Mouse (Mus musculus): ENCODE measurements around the gene 4632433K11Rik. TPM values are rescaled to one million over a fixed set of nuclear protein-coding genes. Genes with fewer than 3 reads are reported as not detected.

Gene 4632433K11Rik
- polyA plus RNA-seq, 1 experiment from 2014 or later, result not detected

DNA sequence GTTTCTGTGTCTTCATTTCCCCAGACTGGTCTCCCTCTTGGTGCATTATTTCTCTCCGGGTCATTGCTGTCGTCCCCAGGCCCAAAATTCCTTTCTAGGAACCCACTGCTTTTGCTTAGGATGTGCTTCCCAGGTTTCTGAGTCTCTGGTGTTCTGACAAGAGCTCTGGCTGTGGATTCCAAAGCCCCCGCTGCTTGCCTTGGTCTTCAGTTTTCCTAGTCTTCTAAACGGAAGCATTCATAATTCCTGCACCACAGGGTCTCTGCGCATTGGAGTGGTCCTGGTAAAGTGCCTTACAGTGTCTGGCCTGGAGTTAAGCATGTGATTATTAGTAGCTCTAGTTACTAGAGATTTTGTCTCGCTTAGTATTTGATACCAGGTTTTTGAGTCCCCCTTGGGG is 46.9 kb downstream of the 4632433K11Rik start:
- Histone ChIP-seq H3K9ac (replicated peaks) (peak overlapping the region; percentile 96), H3K4me2 (replicated peaks) (peak overlapping the region; percentile 95), H3K9me3 (no peaks in the 10 kb centered on the region), H3K4me3 (replicated peaks) (peak overlapping the region; percentile 98), H3K27ac (peak overlapping the region; percentile 90; the same call in 1 of the 2 replicates), H3K36me3 (peaks cover 53% of the 10 kb centered on the region), H3K27me3 (no peaks in the 10 kb centered on the region), H3K4me1 (replicated peaks) (peaks cover 28% of the 10 kb centered on the region)
- ATAC-seq, result no peak
- WGBS, result 20% methylated on average over 6 of the region's 6 CpGs

DNA sequence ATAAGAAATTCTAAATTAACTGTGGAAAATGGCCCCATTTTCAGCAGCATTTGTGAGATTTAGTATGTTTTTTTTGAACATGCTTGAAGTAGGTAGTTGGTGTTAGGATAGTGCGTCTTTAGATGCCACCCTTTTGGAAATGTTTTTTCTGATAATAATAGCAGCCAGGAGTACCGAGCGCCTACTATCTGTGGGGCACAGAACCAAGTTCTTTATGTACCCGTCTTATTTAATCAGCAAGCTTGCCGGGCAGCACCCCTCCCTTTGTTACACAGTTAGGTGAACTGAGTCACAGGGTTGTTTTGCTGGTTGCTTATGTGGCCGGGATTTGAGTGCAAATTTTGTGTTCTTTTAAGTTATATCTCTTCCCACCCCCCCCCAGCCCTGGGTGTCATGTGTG is 47.3 kb downstream of the 4632433K11Rik start:
- peaks cover 54% of the 10 kb centered on the region for H3K36me3 ChIP-seq
- 75% methylated on average over 6 of the region's 6 CpGs for WGBS

DNA sequence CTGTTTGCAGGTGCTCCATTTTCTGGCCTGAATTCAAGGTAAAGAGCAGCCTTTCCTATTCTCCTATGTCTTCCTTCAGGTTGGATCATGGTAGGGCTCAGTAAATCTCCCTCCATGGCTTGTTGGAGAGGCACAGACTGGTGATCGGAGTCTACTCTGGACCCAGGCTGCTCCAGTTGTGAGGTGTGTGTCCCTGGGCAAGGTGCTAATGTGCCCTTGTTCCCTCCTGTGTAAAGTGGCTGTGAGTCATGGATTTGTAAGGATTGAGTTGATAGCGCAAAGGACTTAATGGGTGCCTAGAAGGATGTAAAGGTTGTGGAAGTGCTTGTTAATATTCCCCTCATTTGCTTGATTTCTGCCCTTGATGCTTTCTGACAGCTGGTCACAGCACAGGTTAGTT is 48.0 kb downstream of the 4632433K11Rik start:
- H3K36me3 ChIP-seq, result peaks cover 51% of the 10 kb centered on the region

More for the DNA sequence above, 47.3 kb downstream of the 4632433K11Rik start:
- H3K27me3 ChIP-seq, result no peaks in the 10 kb centered on the region
- H3K9ac ChIP-seq (replicated peaks), result peak overlapping the region; percentile 96
- no peak overlapping the region for H3K27ac ChIP-seq
- H3K4me3 ChIP-seq (replicated peaks), result peak overlapping the region; percentile 98
- no peaks in the 10 kb centered on the region for H3K9me3 ChIP-seq
- H3K4me2 ChIP-seq (replicated peaks), result peak overlapping the region; percentile 95
- peaks cover 28% of the 10 kb centered on the region for H3K4me1 ChIP-seq (replicated peaks)
- ATAC-seq, result no peak

DNA sequence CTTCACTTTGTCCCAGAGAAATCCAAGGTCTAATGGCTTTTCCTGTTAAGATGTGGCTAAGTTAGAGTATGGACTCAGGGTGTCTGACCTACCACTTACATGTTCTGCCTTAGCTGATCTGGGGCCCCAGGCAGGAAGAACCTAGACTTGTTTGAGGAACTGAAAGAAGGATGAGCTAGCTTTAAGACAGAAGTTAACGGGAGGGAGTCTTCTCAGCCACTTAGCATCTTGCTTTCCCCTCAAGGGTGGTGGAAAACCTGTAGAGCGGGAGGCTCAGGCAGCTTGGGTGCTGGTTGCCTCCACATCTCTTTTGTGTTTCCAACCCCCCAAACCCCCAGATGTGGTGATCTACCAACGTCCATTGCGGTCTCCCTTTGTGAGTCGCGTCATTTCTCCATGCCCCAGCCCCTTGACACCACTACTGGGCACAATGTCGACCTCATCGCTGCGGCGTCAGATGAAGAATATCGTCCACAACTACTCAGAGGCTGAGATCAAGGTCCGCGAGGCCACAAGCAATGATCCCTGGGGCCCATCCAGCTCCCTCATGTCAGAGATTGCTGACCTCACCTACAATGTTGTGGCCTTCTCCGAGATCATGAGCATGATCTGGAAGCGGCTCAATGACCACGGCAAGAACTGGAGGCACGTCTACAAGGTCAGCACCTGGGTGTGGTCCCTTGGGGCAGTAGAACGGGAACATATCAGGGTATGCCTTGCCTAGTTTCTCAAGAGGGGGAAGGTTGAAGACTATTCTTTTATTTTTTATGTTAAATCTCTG is 49.6 kb downstream of the 4632433K11Rik start:
- H3K4me1 ChIP-seq (replicated peaks), result peaks cover 28% of the 10 kb centered on the region
- H3K9ac ChIP-seq (replicated peaks), result no peak overlapping the region
- peaks cover 51% of the 10 kb centered on the region for H3K36me3 ChIP-seq
- ATAC-seq, result no peak
- no peak overlapping the region for H3K27ac ChIP-seq
- no peaks in the 10 kb centered on the region for H3K27me3 ChIP-seq
- WGBS, result 94% methylated on average over 18 of the region's 18 CpGs
- H3K4me3 ChIP-seq (replicated peaks), result no peak overlapping the region
- H3K9me3 ChIP-seq, result no peaks in the 10 kb centered on the region
- no peak overlapping the region for H3K4me2 ChIP-seq (replicated peaks)

More for the DNA sequence above, 48.0 kb downstream of the 4632433K11Rik start:
- H3K4me1 ChIP-seq (replicated peaks), result peaks cover 28% of the 10 kb centered on the region
- no peaks in the 10 kb centered on the region for H3K9me3 ChIP-seq
- WGBS, result 98% methylated on average over 2 of the region's 2 CpGs
- H3K9ac ChIP-seq (replicated peaks), result no peak overlapping the region
- H3K4me2 ChIP-seq (replicated peaks), result peak overlapping the region; percentile 95
- no peaks in the 10 kb centered on the region for H3K27me3 ChIP-seq
- no peak overlapping the region for H3K27ac ChIP-seq
- H3K4me3 ChIP-seq (replicated peaks), result peak overlapping the region; percentile 0; the same call in 1 of the 2 replicates
- ATAC-seq, result no peak

Other genes with a start within 250 kb of the 4632433K11Rik start
- gene Tmem238, start 244.5 kb upstream of the 4632433K11Rik start, polyA plus RNA-seq (2015; fragmentation: Nextera tagmentation; extraction: Ambion mirVana), result 2.5 and 3.0 TPM in 2 replicates
- gene Rpl28, start 241.2 kb upstream of the 4632433K11Rik start, polyA plus RNA-seq (2015; fragmentation: Nextera tagmentation; extraction: Ambion mirVana), result 224 and 265 TPM in 2 replicates
- gene Ube2s, start 221.5 kb upstream of the 4632433K11Rik start, polyA plus RNA-seq (2015; fragmentation: Nextera tagmentation; extraction: Ambion mirVana), result 281 and 301 TPM in 2 replicates
- 8.8 and 9.7 TPM in 2 replicates for gene Shisa7, start 189.4 kb upstream of the 4632433K11Rik start, polyA plus RNA-seq (2015; fragmentation: Nextera tagmentation; extraction: Ambion mirVana)
- gene Isoc2b, start 163.9 kb upstream of the 4632433K11Rik start, polyA plus RNA-seq (2015; fragmentation: Nextera tagmentation; extraction: Ambion mirVana), result 3.3 and 5.3 TPM in 2 replicates
- 0.43 and 0.65 TPM in 2 replicates for gene Isoc2a, start 157.0 kb upstream of the 4632433K11Rik start, polyA plus RNA-seq (2015; fragmentation: Nextera tagmentation; extraction: Ambion mirVana)
- gene Gm36210, start 127.6 kb upstream of the 4632433K11Rik start, polyA plus RNA-seq (2015; fragmentation: Nextera tagmentation; extraction: Ambion mirVana), result 0.31 and 0.32 TPM in 2 replicates
- gene Zfp628, start 118.9 kb upstream of the 4632433K11Rik start, polyA plus RNA-seq (2015; fragmentation: Nextera tagmentation; extraction: Ambion mirVana), result 4.3 and 4.4 TPM in 2 replicates
- 29.5 and 31.1 TPM in 2 replicates for gene Nat14, start 112.1 kb upstream of the 4632433K11Rik start, polyA plus RNA-seq (2015; fragmentation: Nextera tagmentation; extraction: Ambion mirVana)
- 0.88 and 0.98 TPM in 2 replicates for gene Ssc5d, start 108.3 kb upstream of the 4632433K11Rik start, polyA plus RNA-seq (2015; fragmentation: Nextera tagmentation; extraction: Ambion mirVana)
- gene Sbk2, start 69.7 kb upstream of the 4632433K11Rik start, polyA plus RNA-seq (2015; fragmentation: Nextera tagmentation; extraction: Ambion mirVana), result 0.12 and 0.13 TPM in 2 replicates
- gene Sbk3, start 63.0 kb upstream of the 4632433K11Rik start, polyA plus RNA-seq (2015; fragmentation: Nextera tagmentation; extraction: Ambion mirVana), result 0.10 and 0.13 TPM in 2 replicates
- 65.2 and 68.4 TPM in 2 replicates for gene Zfp579, start 38.0 kb upstream of the 4632433K11Rik start, polyA plus RNA-seq (2015; fragmentation: Nextera tagmentation; extraction: Ambion mirVana)
- gene Zfp524, start 19.7 kb upstream of the 4632433K11Rik start, polyA plus RNA-seq (2015; fragmentation: Nextera tagmentation; extraction: Ambion mirVana), result 8.6 and 8.9 TPM in 2 replicates
- gene Fiz1, start 19.4 kb upstream of the 4632433K11Rik start, polyA plus RNA-seq (2015; fragmentation: Nextera tagmentation; extraction: Ambion mirVana), result 42.0 and 51.1 TPM in 2 replicates
- 0.89 and 1.3 TPM in 2 replicates for gene Gm44973, start 18.6 kb upstream of the 4632433K11Rik start, polyA plus RNA-seq (2015; fragmentation: Nextera tagmentation; extraction: Ambion mirVana)
- 5.7 and 7.9 TPM in 2 replicates for gene Zfp865, start 13.7 kb upstream of the 4632433K11Rik start, polyA plus RNA-seq (2015; fragmentation: Nextera tagmentation; extraction: Ambion mirVana)
- gene Ccdc106, start 13.6 kb upstream of the 4632433K11Rik start, polyA plus RNA-seq (2015; fragmentation: Nextera tagmentation; extraction: Ambion mirVana), result 25.8 and 30.1 TPM in 2 replicates
- 10.5 and 11.2 TPM in 2 replicates for gene Zfp784, start 4.3 kb downstream of the 4632433K11Rik start, polyA plus RNA-seq (2015; fragmentation: Nextera tagmentation; extraction: Ambion mirVana)
- gene Zfp580, start 17.4 kb downstream of the 4632433K11Rik start, polyA plus RNA-seq (2015; fragmentation: Nextera tagmentation; extraction: Ambion mirVana), result 70.1 and 72.8 TPM in 2 replicates
- 121 and 128 TPM in 2 replicates for gene U2af2, start 28.0 kb downstream of the 4632433K11Rik start, polyA plus RNA-seq (2015; fragmentation: Nextera tagmentation; extraction: Ambion mirVana)
- 73.5 and 80.1 TPM in 2 replicates for gene Epn1, start 46.1 kb downstream of the 4632433K11Rik start, polyA plus RNA-seq (2015; fragmentation: Nextera tagmentation; extraction: Ambion mirVana)
- gene Rfpl4, start 82.8 kb downstream of the 4632433K11Rik start, polyA plus RNA-seq (2015; fragmentation: Nextera tagmentation; extraction: Ambion mirVana), result not detected in 2 replicates
- gene Rasl2-9, start 91.8 kb downstream of the 4632433K11Rik start, polyA plus RNA-seq (2015; fragmentation: Nextera tagmentation; extraction: Ambion mirVana), result 0.38 and 0.41 TPM in 2 replicates
- 0.01 TPM in 1 of 2 replicates, not detected in the other for gene Vmn1r55, start 115.6 kb downstream of the 4632433K11Rik start, polyA plus RNA-seq (2015; fragmentation: Nextera tagmentation; extraction: Ambion mirVana)
- not detected in 2 replicates for gene Vmn1r56, start 162.6 kb downstream of the 4632433K11Rik start, polyA plus RNA-seq (2015; fragmentation: Nextera tagmentation; extraction: Ambion mirVana)
- not detected in 2 replicates for gene Vmn1r57, start 184.4 kb downstream of the 4632433K11Rik start, polyA plus RNA-seq (2015; fragmentation: Nextera tagmentation; extraction: Ambion mirVana)